Mouse (Mus musculus) spleen, adult 12 weeks (tissue): ENCODE results near the gene Akp3.

Experiments
- DNase-seq: peaks from one replicate; pipeline ENCODE4 v3.0.0; 2022; ENCODE audit warnings: low spot score

Akp3 gene

DNA sequence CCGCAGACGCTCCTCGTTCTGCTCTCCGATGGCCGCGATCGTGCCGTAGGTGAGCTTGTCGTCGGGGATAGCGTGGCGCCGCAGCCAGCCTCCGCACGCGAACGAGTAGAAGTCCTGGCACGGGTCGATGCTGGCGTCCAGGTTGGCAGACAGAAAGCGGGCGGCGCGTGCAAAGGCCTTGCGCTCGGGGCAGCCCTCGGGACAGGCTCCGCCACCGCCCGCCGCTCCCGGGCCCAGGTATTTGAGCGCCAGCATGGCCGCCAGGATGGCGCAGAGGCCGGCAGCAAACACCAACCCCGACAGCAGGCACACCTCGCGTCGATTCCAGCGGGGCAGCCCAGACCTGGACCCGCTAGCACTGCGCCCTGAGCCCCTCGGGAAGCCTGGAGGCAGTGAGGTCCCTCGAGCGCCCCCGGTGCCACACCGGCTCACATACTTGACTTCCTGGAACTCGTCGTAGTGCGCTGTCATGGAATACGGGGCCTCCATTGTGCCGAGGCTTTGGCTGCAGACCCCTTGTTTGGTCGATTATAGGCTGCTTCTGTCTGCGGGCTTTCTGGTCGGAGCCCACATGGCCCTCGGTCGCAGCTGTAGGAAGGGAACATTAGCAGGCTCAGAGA lies 29.8 kb downstream of the Akp3 start:
- DNase-seq, result no peak

DNA sequence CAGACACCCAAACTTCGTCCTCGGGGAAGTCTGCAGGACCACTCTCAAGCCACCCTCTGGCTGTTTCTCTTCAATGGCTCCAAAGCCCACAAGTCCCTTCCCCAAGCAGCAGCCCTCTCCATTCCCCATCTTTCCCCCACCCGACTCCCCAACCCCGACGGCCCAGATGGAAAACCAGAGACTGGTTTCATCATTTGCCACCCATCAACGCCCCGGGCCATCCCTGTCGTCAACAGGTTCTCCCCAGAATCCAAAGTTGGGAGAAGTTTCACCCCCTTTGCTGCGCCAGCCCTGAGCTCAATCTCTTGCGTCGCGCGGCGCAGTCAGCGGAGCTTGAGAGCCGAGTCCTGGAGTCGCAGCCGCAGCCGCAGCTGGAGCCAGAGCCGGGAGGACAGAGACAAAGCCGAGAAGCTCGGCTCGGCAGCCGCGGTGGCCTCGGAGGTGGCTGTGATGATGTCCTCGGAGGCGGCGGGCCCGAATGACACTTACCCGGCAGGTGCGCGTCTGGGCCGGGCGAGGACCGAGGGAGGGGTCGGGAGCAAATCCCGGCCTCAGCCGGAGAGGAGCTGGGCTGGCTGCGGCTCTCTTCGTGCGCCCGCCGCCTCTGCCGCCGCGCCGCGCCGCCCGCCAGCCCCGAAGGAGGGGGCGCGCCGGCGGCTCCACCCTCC lies 30.9 kb downstream of the Akp3 start:
- DNase-seq, result no peak

DNA sequence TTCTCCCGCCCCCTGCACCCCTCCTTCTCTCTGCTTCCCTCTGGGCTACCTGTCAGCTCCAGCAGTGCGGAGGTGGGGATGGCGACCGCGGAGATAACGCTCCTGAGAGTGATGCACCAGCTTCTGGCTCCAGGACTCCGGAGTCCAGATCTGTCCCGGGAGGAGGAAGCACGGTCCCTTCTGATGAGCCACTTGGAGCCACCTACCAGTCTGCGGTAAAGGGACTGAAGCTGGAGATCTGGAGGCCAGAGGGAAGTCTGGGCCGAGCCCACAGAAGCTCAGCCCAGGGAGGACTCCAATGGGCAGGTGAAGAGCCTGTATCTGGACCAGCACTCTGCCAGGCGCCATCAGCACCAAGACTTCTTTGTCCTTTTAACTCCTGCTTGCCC lies 31.4 kb downstream of the Akp3 start, which contains the start of gene Ecel1:
TSS of gene Ecel1 (minus strand) at position 323 of the 389 bp plus-strand sequence.
- no peak for DNase-seq

DNA sequence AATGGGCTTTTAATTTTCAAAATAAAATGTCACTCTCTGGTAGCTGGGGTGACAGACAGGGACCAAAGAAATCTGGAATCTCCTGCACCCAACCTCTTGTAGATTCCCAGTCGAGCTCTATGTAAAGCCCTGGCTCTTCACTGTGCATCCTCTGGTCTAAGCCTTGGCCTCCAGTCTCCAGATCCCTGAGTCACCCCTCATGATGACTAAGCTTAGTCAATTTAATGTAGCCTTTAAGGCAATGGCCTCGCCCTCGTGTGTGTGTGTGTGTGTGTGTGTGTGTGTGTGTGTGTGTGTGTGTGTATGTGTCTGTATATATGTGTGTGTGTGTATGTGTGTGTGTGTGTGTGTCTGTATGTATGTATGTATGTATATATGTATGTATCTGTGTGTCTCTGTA lies 34.6 kb downstream of the Akp3 start:
- no peak for DNase-seq

DNA sequence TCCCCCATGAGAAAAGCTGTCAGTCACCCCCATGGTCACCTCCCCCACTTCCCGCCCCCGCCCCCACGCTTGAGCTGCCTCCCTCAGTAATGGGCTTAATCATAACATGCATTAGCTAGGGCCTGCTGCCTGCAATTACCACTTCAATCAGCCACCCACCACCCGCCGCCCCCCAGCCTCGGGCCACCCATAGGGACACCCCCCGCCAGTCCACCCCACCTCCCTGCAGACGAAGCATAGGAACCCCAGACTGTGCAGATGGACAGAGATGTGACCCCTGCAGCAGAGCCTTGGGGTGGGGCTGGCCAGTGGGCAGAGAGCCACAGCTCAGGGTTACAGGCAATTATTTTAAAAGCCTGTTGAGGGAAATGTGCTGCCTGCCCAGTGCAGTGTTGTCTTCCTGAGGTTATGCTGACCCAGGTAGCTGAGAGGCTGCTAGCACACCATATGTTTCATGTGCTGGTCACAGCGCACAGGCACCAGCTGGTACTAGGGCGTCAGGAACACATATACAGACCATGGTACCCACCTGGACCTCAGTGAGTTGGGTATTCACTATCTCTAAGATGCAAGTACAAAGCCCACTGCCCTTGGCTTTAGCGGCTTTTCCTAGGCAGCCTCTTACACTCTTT lies 39.5 kb downstream of the Akp3 start:
- no peak for DNase-seq

DNA sequence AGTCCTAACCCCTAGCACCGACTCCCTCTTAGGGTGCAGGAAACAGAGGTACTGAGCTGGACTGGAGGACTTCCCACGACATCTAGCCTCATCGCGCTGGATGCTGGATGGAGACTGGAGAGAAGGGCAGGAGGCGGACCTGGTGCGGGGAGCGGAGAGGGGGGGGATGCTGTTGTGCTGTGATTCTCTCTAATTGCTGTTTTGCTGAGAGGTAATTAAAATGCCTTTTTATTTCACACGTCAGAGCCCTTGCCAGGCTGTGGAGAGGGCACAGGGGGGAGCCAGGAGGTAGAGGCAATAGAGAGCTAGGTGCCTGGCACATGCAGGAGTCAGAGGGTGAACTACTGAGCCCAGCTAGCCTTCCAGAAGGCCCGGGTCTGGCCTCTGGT lies 40.0 kb downstream of the Akp3 start:
- DNase-seq, result no peak

DNA sequence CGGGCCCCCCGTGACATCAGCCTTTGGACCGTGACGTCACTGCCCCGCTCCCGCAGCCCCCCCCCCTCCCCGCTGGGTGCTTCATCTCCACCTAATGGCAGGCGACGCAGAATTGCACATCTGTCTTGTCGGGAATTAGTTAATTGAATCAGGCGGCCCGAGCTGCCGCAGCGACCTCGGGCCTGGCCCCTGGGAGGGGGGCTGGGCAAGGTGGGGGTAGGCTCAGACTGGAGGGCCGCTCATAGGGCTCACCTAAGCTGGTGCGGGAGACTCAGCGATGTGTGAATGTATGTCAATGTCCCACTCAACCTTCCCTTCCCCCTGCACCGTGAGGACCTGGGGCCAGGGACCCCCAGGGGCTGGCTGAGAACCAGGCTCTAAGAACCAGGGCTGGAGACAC lies 45.7 kb downstream of the Akp3 start:
- DNase-seq, result no peak

DNA sequence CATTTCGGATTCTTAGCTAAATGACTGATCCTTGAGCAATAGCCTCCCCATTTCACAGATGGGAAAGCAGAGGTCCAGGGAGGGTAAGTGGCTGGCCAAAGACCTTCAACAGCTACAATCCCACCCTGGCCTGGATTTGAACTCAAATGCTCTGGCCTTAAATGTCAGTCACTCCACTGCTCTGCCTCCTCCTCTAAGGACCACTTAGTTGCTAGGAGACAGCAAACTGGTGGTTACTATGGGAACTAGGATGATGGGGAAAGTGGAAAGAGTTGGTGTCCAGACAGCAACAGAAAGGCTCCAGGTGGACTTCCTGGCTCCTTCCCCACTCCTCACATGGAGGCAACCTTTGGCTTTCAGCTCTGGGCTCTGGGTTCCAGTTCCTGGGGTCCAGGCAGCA lies 46.5 kb downstream of the Akp3 start:
- no peak for DNase-seq

DNA sequence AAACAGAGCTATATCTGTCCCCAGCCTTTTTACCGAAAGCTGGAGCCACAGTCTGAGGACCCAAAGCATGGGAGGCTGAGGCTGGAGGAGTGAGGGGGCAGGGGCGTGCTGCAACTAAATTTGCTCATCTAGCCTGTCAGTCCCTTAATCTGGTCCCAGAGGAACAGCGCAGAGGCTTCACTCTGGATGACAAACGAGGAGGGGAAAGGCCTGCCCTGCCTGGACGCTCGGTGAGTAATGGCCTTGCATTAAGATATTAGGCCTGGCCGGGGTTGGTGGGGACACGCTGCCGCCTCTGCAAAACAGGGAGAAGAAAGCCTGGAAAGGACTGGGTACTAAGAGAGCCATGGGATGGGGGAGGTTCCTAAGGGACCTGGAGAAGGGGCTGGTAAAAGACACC lies 47.5 kb downstream of the Akp3 start:
- no peak for DNase-seq

DNA sequence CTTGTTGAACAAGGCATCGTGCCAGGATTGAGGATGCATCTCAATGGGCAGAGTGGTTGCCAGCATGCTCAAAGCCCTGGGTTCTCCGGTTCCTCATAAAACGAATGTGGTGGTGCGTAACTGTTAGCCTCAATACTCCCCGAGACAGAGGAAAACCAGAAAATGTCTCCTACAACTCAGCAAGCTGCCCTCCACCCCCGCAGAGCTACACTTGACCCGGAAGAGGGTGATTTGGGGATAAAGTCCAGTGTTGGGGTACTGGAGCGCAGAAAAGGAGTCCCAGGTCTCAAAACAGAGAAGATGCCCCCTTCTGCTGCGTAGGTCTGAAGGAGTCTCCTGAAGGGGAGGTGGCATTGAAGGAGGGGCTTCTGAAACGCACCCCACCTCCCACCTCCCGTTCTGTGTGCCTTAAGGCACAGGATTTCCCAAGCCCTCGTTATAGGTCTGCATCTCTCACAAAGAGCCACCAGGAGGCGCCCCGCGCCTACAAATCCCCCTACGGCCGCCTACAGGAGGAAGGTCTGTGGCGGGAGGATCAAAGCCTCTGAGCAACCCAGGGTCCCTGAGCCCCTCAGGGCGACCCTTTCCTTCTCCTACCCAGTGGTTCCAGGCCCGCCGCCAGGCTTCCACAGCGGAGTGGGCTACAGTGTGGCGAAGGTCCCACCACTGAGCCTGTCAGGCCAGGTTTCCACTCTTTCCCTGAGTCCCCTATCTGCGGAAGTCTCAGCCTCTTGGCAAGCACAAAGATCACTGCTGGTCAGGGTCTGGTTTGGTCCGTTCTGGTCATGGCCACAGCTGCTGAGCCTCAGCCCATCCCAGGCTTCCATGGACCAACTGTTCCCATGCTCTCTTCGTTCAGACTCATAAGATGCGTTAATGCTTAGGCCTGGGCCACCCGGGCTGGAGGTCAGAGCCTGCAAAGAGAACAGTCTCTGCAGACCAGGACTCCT lies 49.5 kb downstream of the Akp3 start:
- no peak for DNase-seq

DNA sequence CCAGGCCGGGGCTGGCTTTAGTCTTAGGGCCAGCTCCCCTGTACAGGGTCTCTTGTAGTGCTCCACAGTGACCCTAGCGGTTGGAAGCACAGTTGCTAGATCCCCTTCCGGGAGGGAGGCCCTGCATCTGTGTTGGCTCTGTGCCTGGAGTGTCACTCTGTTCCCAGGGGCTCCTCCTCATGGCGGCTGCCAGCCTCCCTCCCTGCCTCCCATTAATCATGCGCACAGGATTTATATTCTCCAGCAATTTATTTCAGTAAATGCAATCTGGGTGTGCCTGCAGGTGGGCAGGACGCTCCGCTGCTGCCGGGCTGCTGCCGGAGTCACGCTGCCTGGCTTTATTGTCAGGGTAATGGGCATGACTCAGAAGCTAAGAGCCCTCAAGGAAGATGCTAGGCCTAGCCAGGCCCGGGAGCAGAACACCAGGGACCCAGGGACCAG lies 51.1 kb downstream of the Akp3 start:
- no peak for DNase-seq
